Mouse (Mus musculus) R1 (cell line): ENCODE data around the gene Gpc4.

ENCODE experiments used
- DNase-seq: peaks from one replicate; pipeline ENCODE4 v3.0.0-alpha.2; 2018; ENCODE audit warnings: low read depth, low spot score

Gene Gpc4

DNA sequence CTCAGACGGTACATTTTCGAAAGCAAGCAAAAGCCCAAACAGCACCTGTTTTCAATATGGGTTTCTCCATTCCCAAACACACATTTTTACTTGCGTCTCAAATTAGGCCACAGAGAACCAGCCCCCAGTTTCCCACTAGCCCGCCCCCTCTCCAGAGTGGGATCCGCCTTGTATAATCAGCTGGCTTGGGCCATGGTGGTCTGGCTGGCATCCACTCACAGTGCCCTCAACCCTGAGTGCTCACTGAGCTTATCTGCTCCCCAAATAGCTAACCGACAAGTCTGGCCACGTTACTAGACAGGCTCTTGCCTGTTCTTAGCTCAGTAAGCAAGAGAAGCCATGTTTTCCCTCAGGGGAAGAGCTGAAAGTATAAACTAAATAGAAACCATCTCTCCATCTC, 134.9 kb downstream of the Gpc4 start:
- no peak for DNase-seq

DNA sequence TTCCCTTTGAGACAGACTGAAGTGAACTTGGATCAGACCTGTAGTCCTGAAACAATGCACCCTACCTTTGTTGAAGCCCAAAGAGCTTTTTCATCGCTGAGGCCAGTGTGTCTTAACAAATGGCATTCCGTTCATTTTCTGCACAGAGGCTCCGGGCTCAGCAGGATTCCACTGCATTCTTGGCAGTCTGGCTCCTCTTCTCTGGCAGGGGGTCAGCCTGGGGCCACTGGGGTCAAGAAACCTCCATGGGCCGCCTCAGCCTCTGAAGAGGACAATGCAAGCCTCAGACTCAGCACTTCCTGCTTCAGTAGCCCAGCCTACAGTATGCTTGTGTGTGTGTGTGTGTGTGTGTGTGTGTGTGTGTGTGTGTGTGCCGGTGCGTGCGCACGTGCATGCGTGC, 147.4 kb downstream of the Gpc4 start:
- DNase-seq: peak; percentile 54
